In genomic region chr1:37526257-37526656, GRCm38 (mm10) we compare ENCODE assay signal across 32 mouse cellular contexts.
"Had no signal": no experiment of that assay in that cellular context is flagged by ENCODE, and none has a peak within 500 bp of the region (broad histone marks: within the 10 kb centered on the region; RNA-seq: fewer than 3 reads in every experiment).

No protein-coding gene starts in this region.

- ATAC-seq: hindbrain, embryonic 16.5 days; hindbrain, postnatal 0 days; inflammation-experienced regulatory T-cells, adult 6 months; intestine, embryonic 16.5 days had no signal

- DNase-seq: heart, postnatal 10 days; heart, postnatal 14 days; heart, postnatal 36 days; heart, postnatal 4 days; kidney, adult 11 months; kidney, adult 18-20 months; kidney, adult 2 months; kidney, adult 8-10 months; kidney, adult 9 months; kidney, postnatal 10 days; kidney, postnatal 14 days; kidney, postnatal 25 days; kidney, postnatal 4 days; layer of hippocampus, adult 9-11 months had no signal

- H3K27ac ChIP-seq: heart, embryonic 10.5 days; heart, embryonic 13.5 days; heart, embryonic 15.5 days; hindbrain, embryonic 10.5 days; hindbrain, embryonic 12.5 days; hindbrain, embryonic 13.5 days; hindbrain, embryonic 14.5 days; hindbrain, embryonic 15.5 days; hindbrain, postnatal 0 days; kidney, embryonic 15.5 days; kidney, postnatal 0 days; layer of hippocampus, adult 2 months; left cerebral cortex, adult 2 months had no signal

- H3K36me3 ChIP-seq: heart, embryonic 10.5 days; heart, embryonic 12.5 days; heart, embryonic 13.5 days; heart, embryonic 15.5 days; hindbrain, embryonic 10.5 days; hindbrain, embryonic 12.5 days; hindbrain, embryonic 13.5 days; hindbrain, embryonic 15.5 days; kidney, embryonic 15.5 days had no signal

- H3K4me1 ChIP-seq: heart, embryonic 10.5 days; heart, embryonic 12.5 days; heart, embryonic 13.5 days; hindbrain, embryonic 10.5 days; hindbrain, embryonic 12.5 days; kidney, embryonic 15.5 days had no signal

- H3K27me3 ChIP-seq: heart, embryonic 12.5 days; heart, embryonic 13.5 days; heart, embryonic 15.5 days; hindbrain, embryonic 12.5 days; hindbrain, embryonic 13.5 days; hindbrain, embryonic 15.5 days; kidney, embryonic 15.5 days had no signal

- H3K9ac ChIP-seq: heart, embryonic 12.5 days; heart, embryonic 13.5 days; heart, embryonic 15.5 days; hindbrain, embryonic 12.5 days; hindbrain, embryonic 13.5 days; hindbrain, embryonic 14.5 days; hindbrain, embryonic 15.5 days; kidney, embryonic 15.5 days had no signal

- H3K4me2 ChIP-seq: heart, embryonic 11.5 days; heart, embryonic 12.5 days; heart, embryonic 13.5 days; heart, embryonic 15.5 days; hindbrain, embryonic 12.5 days; hindbrain, embryonic 13.5 days; hindbrain, embryonic 14.5 days; hindbrain, embryonic 15.5 days; kidney, embryonic 15.5 days had no signal

- H3K4me3 ChIP-seq: heart, embryonic 10.5 days; heart, embryonic 12.5 days; heart, embryonic 13.5 days; heart, embryonic 15.5 days; hindbrain, embryonic 10.5 days; hindbrain, embryonic 12.5 days; hindbrain, embryonic 13.5 days; hindbrain, embryonic 15.5 days; kidney, embryonic 15.5 days; layer of hippocampus, adult 2 months; left cerebral cortex, adult 2 months had no signal

- H3K9me3 ChIP-seq: heart, embryonic 10.5 days; heart, embryonic 12.5 days; heart, embryonic 13.5 days; heart, embryonic 15.5 days; hindbrain, embryonic 10.5 days; hindbrain, embryonic 12.5 days; hindbrain, embryonic 13.5 days; hindbrain, embryonic 15.5 days; kidney, embryonic 15.5 days had no signal
